Mouse (Mus musculus) adrenal gland, adult 8-10 months (tissue): ENCODE measurements around the gene Sppl2a. TPM values are rescaled to one million over a fixed set of nuclear protein-coding genes. Genes with fewer than 3 reads are reported as not detected.
A peak's percentile ranks its signal among the peaks of the same experiment; 100 is the strongest.
"Not testable (repeated sequence)": the region's sequence is repeated elsewhere in the genome, so short reads cannot be mapped to it uniquely, and the experiment has no call there.

ENCODE experiments used
- DNase-seq: peaks from one replicate; pipeline ENCODE4 v3.0.0; 2022
- total RNA-seq, 4 experiments: library from RNA; stranded (reverse); gene quantifications; 2 replicates each; pipeline ENCODE4 v1.2.4; 2022

The Sppl2a gene
- 10 to 100 TPM; 83.8 to 96.5 (median 89.4) TPM for total RNA-seq

DNA sequence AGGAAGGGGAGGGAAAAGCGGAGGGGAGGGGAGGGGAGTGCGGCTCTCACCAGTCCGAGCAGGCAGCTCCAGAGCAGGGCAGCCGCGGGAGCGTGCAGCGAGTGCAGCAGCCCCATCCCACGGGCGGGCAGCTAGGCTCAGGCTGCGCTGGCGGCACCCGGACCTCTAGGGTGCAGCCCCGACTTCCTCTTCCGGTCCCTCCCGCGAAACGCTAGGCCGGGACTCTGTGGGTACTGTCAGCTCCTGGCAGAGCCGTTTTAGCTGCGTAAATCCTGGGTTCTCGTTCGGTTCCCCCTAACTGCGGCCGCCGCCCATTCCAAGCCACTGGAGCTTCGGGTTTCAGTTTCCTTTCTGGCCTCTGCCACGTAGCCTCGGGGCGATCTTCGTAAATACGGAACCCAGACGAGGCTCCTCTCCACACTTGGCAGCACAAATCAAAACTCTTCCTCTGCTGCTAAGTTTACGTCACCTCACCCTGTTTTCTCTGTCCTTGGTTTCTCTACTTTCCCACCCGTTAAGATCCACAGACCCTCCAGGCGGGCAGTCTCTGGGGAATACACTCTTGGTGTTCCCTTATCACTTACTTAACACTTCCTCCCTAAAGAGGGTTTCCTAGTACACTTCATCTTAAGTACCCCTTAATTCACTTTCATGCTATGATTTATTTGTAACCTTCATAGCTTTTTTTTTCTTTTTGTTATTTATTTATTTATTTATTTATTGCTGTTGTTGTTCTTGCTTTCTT lies at the start of gene Sppl2a:
Gene Sppl2a, minus strand, starts transcription at position 339 of the 745 bp plus-strand sequence.
- peak; percentile 85 for DNase-seq

DNA sequence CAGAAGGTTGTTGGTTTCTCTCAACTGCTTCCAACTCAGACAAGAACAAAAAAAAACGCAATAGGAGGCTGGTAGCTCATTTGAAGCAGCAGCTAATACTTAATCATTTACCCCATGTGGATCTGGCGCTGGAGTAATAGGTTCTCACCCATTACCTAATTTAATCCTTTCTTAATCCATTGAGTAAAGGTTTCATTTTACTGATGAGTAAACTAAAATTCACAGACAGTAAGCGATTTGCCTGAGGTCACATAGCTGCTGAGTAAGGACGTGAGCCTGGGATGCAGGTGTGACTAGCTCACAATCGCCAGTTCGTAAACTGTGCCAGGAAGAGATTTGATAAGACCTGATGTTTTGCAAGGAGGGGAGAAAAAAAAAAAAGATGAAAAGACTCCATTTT lies 44.4 kb upstream of the Sppl2a start:
- DNase-seq, result no peak

GRCm38 (mm10) chr2:126961696-126962095 lies 28.7 kb upstream of the Sppl2a start:
- DNase-seq, result no peak

DNA sequence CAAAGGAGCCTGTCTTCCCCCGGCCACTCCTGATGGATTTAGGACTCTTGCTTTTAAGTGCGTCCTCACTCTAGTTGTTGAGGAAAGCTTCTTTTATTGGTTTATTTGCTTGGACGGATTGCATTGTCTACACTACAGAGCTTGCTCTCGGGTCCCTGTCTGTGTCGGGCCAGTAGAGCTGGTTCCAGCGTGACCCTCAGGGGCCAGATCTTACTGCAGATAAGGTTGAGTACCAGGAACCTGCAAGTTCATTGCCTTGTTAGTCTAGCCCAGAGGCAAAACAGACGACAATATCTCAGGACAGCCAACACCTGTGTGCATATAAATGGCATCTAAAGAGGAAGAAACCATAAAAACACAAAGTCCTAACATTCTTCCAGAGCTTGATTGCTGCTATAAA lies 22.6 kb upstream of the Sppl2a start:
- no peak for DNase-seq

DNA sequence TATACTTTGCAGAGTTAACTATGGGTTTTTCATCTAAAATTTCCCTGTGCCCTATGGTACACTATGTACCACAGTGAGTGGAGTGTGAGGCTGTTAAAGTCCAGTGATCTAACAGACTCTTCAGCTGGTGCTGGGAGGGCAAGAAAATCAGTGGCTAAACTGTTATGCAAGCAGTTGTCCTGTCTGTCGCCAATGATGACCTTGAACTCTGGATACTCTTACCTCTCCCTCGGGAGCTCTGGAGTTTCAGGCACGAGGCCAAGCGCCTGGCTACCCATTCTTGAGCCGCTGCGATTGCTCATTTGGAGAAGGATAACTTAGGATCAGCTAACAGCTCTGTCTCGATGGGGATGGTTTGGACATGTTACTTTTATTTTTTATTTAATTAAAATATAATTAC lies 18.1 kb upstream of the Sppl2a start:
- DNase-seq, result peak; percentile 55

DNA sequence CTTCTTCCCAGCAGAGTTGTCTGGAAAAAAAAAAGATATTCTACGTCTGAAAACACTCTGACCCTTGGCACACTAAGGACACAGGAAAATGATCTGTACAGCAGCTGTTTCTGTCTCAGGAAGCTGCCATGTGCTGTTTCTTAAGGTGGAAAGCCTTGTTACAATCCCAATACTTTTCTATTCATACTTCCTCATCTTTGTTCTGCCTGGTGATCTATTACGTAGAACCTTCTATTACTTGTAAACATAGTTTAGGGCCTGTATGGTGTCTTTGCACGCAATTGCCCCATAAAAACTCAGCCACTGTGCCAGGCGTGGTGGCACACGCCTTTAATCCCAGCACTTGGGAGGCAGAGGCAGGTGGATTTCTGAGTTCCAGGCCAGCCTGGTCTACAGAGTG lies 17.4 kb upstream of the Sppl2a start:
- no peak for DNase-seq

GRCm38 (mm10) chr2:126949856-126950255 lies 16.8 kb upstream of the Sppl2a start:
- DNase-seq, result peak; percentile 34

GRCm38 (mm10) chr2:126949297-126949696 lies 16.3 kb upstream of the Sppl2a start:
- not testable (repeated sequence) for DNase-seq

DNA sequence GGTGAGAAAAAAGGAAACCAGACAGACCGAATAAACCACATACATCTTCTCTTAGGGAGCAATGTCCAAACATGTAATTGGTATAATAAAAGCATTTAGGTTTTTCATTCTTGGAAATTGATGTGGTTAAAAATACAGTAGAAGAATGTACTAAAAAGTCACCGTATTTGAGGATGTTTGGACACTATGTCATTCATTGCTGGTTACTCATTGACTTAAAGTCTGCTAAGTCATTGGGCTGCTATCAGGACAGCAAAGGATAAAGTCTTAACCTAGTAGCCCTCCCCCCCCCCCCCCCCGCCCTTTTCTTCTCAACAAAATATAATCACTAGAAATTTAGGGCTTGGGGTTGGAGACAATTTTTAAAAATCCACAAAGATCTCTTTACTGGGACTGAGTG lies 15.2 kb upstream of the Sppl2a start:
- DNase-seq, result no peak

GRCm38 (mm10) chr2:126947646-126948045 lies 14.6 kb upstream of the Sppl2a start:
- DNase-seq, result no peak

DNA sequence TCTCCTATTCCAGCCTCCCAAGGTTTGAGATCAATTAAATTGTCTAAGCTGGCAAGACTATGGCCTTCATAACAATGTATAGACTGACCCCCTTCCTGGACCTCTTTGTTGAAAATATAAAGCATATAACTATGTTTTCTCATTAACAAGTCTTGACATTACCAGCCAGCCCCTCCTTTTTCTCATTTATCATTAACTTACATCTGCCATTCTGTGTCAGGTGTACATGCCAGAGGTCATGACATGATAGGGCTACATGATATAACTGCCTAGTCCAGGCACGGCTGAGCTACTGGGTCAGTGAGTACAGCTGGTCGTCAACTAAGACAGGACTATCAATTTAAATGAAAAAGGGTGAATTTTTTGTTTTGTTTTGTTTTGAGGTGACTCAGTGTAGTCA lies 10.2 kb upstream of the Sppl2a start:
- no peak for DNase-seq

- no peak for DNase-seq
These were observed 7.4 kb upstream of the Sppl2a start for GRCm38 (mm10) chr2:126940314-126940866.

DNA sequence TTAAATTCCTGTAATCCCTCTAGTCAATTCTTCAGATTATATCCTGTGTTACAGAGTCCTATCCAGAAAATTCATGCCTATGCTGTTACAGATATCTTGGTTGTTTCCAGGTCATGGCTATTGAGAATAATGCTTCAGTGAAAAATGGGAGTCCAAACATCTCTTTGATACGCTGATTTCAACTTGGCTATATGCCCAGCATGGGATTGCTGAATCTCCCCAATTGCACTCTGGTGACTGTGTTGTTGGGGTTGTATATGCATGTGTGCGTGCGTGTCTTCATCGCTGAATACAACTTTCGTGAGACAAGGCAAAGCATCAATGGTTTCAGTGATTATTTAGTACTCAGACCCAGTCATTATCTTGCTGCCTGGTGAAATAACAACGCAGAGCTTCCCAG lies 5.0 kb upstream of the Sppl2a start:
- no peak for DNase-seq

DNA sequence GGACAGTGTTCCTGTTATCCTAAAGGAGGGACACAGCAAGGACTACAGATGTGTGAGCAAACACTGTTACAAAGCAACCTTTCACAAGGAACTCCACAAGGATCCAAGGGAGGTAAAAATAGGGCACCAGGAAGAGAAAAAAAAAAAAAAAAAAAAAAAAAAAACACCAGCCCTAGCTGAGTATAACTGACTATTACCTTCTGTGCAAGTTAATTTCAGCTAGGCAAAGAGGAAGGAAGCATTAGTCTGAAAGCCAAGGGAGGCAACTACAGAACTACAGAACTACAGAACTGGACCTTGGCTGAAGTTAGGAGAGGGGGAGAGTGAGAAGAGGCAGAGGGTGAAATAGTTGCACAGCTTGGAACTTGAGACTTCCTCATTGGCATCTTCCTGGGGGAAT lies 886 bp upstream of the Sppl2a start:
- no peak for DNase-seq

DNA sequence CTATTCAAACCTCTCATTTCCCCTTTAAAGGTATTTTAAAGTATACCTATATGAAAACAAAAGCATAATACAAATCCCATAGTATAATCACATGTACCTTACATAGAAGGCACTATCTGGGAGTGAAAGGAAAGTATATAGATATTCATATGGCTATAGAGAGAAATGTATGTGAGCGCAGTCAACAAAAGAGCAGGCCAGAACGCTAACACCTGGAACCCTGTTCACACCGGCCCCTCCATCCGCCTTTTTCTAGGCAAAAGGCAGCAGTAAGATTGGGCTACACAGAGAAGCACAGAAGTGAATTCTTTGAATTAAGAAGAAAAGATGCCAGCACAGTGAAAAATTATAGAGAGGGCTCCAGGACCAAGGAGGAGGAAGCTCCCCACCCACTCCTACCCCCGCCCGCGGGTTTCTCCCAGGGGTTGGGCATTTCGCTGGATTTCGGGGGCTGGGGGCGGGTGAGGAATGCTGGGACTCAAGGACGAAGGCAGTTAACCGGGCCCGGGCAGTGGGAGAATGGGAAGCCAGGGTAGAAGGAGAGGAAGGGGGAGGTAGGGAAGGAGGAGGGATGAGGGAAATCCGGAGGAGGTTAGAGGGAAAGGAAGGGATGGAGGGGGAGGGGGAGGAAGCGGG lies 656 bp downstream of the Sppl2a start:
- no peak for DNase-seq

- no peak for DNase-seq
These were observed 1.3 kb downstream of the Sppl2a start for GRCm38 (mm10) chr2:126931784-126932183.

DNA sequence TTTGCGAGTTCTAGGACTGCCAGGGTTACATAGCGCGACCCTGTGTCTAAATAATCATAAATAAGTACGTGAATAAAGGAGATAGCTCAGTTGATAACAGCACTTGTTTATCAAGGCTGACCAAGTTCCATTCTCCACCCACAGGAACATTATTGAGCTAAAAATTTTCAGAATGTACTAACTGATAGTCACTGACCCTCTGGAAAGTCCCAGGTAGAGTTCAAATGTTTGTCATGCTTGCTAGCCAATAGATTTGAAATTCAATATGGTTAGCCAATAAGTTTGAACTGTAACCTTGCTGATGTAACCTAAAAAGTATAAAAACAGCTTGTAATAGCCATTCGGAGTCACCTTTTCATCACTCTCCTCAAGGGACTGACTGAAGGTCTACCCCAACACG lies 4.4 kb downstream of the Sppl2a start:
- DNase-seq, result no peak

GRCm38 (mm10) chr2:126920358-126921060 lies 12.5 kb downstream of the Sppl2a start:
- DNase-seq, result no peak

DNA sequence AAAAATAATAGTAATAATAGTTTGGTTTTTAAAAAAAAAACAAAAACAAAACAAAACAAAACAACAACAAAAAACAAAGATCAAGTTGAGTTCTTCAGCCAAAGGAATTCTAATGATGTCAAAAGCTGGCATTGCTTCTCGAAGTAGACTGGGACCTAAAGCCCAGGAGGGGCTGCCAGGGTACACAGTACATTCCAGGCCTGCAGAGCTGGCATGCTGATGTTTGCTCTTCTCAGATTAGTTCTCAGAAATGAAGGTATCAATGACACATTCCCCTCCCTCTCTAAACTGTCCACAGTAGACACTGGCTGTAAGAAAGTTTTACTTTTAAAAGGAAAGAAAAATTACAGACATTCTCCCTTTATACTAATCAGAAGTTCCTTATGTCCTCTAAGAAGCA lies 16.8 kb downstream of the Sppl2a start:
- DNase-seq, result no peak

DNA sequence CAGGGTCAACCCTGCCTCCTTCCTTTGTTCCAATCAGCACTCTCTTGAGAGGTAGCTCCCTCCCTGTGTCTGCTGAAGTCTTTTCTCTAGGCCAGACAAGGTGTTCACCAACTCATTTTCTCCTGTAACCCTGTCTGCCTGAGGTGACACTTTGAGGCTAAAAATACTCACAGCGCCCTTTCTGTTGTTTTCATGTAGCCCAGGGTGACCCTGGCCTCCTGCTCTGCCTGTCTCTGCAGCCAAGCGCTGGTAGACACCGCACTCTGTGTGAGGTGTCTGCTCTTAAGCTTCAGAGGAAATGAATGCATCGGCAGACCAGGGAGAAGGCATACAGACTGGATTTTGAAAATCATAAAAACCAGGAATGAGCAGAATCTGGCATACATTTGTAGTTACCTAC lies 18.9 kb downstream of the Sppl2a start:
- DNase-seq, result no peak

DNA sequence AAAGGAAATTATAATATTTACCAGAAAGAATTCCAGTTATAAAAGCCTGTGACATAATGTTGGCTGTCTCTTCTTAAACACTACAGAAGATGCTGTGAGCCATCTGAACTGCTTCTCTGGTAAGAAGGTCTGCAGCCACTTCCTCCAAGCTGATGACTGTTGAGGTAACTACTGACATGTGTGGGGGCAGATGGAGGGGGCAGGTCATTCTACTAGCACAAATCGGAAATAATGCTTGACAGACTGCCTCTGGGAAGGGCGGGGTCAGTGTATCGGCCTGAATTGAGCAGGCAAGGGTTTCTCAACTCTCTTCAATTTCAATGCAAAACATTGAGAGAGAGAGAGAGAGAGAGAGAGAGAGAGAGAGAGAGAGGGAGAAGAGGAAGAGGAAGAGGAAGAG lies 28.9 kb downstream of the Sppl2a start:
- no peak for DNase-seq

DNA sequence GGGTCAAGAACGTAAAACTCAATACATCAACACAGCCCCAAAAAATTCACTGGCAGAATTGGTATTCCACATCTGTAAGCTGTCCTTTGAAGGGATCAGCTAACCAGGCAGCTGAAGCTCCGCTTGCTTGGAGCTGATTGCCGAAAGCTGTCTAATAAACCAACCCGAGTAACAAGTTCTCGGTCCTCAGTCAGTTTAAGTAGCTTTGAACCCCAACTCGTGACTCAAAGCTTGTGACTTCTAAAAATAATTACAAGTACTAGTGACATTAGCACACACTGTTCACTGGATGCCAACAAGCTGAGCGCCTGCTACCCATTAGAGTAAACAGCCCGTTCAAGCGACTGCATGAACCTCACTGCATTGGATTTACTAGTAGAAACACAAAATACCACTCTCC lies 35.5 kb downstream of the Sppl2a start:
- DNase-seq, result no peak

DNA sequence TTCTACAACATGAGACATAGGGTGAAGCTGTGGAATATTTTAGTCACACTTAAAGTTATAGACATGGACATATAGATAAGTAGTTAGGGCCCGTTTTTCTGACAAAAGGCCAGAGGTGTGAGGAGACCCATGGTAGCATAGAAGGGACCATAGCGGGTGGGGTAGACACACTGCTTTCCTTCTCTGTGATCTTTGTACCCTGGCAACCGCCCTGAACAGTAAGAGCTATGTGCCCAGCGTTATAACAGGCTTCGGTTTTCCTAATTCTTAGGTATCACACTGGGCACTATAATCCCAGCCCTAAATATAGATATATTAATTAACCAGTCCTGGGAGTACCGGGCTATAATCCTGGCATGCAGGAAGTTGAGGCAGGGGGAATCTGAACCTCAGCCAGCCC lies 36.1 kb downstream of the Sppl2a start:
- DNase-seq, result no peak
